In the genomic region with DNA sequence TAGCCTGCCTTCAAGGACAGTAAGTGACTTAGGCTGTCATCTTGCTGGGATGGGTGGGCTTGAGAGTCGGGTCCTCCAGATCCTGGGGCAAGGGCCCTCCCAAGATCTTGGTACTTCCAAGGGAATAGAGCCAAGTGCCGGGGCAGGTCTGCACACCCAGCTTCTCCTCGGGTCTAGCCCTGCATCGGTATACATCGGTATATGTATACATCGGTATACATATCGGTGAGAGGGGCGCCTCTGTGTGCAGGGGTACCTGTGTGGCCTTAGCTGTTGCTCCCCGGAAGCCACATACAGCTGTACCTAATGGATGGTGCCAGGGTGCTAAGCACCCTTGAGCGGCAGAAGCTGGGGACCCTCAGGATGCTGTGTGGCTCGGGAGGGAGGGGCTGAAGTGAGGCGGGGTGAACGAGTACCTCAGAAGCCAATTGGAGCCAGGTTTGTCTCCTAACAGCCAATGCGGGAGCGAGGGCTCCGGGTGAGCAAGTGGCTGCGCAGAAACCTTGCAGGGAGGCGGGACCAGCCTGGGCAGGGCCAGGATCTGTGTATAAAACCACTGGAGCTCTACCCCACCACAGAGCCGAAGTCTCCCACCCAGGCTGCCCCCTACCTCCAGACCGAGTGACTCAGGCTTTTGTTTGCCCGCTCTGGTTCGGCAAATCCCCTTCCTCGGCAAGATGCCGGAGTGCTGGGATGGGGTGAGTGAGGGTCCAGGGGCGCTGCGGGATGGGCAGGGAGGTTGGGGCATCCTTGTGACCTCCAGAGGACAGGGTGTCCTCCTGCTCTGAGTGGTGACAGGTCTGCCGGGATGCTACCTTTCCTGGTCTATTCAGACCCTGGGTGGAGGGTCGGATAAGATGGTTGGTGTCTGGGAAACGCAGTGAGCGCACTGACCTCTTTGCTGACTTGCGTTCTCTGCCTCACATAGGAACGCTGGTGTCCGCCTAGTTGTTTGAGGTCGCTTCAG, we compare ENCODE assay signal across 1 mouse cellular context.
TF ChIP-seq lines count a peak whose summit lies in the region.

No protein-coding gene starts in this region.

TF ChIP-seq in myocyte, 11 proteins besides CTCF, POLR2A, EP300 and RAD21:
- TF ChIP-seq TCF3 (IDR thresholded peaks at IDR 0.05; ENCODE audit: insufficient read length, low read depth) (no peak), E2F4 (IDR thresholded peaks at IDR 0.05; ENCODE audit: insufficient read depth) (no peak), TCF12 (IDR thresholded peaks at IDR 0.05; ENCODE audit: insufficient read depth, poor library complexity, severe bottlenecking) (no peak), REST (IDR thresholded peaks at IDR 0.05; ENCODE audit: insufficient read depth, insufficient read length) (no peak), SRF (IDR thresholded peaks at IDR 0.05; ENCODE audit: control insufficient read depth, insufficient read length, low read depth) (no peak), USF1 (IDR thresholded peaks at IDR 0.05; ENCODE audit: low read depth) (no peak), CEBPB (IDR thresholded peaks at IDR 0.05; ENCODE audit: insufficient read depth, poor library complexity, severe bottlenecking) (no peak), MYOD1 (IDR thresholded peaks at IDR 0.05; ENCODE audit: control insufficient read depth in 1 of 3, insufficient read length in 2 of 3, low read depth in 2 of 3) (no peak), MYOG (IDR thresholded peaks at IDR 0.05; ENCODE audit: control insufficient read depth in 1 of 3, insufficient read depth in 1 of 3, insufficient read length in 2 of 3, low read depth in 2 of 3) (no peak), MAX (IDR thresholded peaks at IDR 0.05; ENCODE audit: low read depth) (no peak), POLR2AphosphoS2 (IDR thresholded peaks at IDR 0.05; ENCODE audit: insufficient read length, low read depth) (no peak)
